Mouse (Mus musculus) stomach, embryonic 14.5 days (tissue): Measurements from ENCODE around the gene Ggt5. TPM values are rescaled to one million over a fixed set of nuclear protein-coding genes. Genes with fewer than 3 reads are reported as not detected.

ENCODE experiments used
- ATAC-seq: fragments of 200-750 bp; cut with Nextera tagmentation; 2 replicates; pipeline ENCODE4 v1.8.0; 2017; ENCODE audit warnings: low read depth, moderate TSS enrichment; ENCODE audit not compliant: insufficient number of reproducible peaks, insufficient read depth, low FRiP score
- H3K27ac ChIP-seq: fragments of 300-500 bp; sonication (generic); 2 replicates; pipeline ENCODE4 v1.5.1; 2014; ENCODE audit warnings: mild to moderate bottlenecking, low read length, moderate library complexity, mixed read lengths
- H3K27me3 ChIP-seq: fragments of 300-500 bp; sonication (generic); 2 replicates; pipeline ENCODE4 v1.6.1; 2014; ENCODE audit warnings: low read length, control low read depth, mixed read lengths; ENCODE audit not compliant: control insufficient read depth, insufficient read depth
- H3K36me3 ChIP-seq: fragments of 300-500 bp; sonication (generic); 2 replicates; pipeline ENCODE4 v1.6.1; 2014; ENCODE audit warnings: mild to moderate bottlenecking, control low read depth, low read length, moderate library complexity, mixed read lengths; ENCODE audit not compliant: control insufficient read depth, insufficient read depth
- H3K4me1 ChIP-seq: fragments of 300-500 bp; sonication (generic); 2 replicates; pipeline ENCODE4 v1.6.1; 2014; ENCODE audit warnings: low read length, control low read depth, mixed read lengths; ENCODE audit not compliant: control insufficient read depth, insufficient read depth
- H3K4me2 ChIP-seq: fragments of 300-500 bp; sonication (generic); replicated peaks from 2 replicates; pipeline ENCODE4 v1.6.1; 2014; ENCODE audit warnings: low read depth, low read length, control low read depth
- H3K4me3 ChIP-seq: fragments of 300-500 bp; sonication (generic); 2 replicates; pipeline ENCODE4 v1.5.1; 2014; ENCODE audit warnings: low read depth, low read length, control low read depth
- H3K9ac ChIP-seq: fragments of 300-500 bp; sonication (generic); replicated peaks from 2 replicates; pipeline ENCODE4 v1.6.1; 2014; ENCODE audit warnings: low read depth, mild to moderate bottlenecking, control low read depth, low read length, moderate library complexity, mixed read lengths
- H3K9me3 ChIP-seq: fragments of 300-500 bp; sonication (generic); 2 replicates; pipeline ENCODE4 v1.6.1; 2016; ENCODE audit warnings: low read depth, low read length, control low read depth; ENCODE audit not compliant: control insufficient read depth
- WGBS: fragments of 180-500 bp; shearing (Covaris S2); extraction: QIAGEN DNeasy Blood & Tissue Kit; methylation state at CpG from one replicate; pipeline ENCODE4 v1.1.7; 2014; 5-methylcytosine and 5-hydroxymethylcytosine counted together
- polyA plus RNA-seq: library from polyadenylated mRNA; unstranded; fragments of >200 nt; fragmentation: Nextera tagmentation; extraction: Ambion mirVana; gene quantifications from 2 replicates; pipeline ENCODE4 v1.2.1, GENCODE M21; 2014

The Ggt5 gene
- polyA plus RNA-seq, 1 experiment from 2014 or later, result 5.2 TPM

GRCm38 (mm10) chr10:75591211-75591894 lies 2.2 kb downstream of the Ggt5 start:
- Histone ChIP-seq H3K4me2 (no peak overlapping the region), H3K36me3 (no peaks in the 10 kb centered on the region), H3K9me3 (no peaks in the 10 kb centered on the region), H3K27me3 (no peaks in the 10 kb centered on the region), H3K9ac (no peak overlapping the region), H3K4me1 (peaks cover 20% of the 10 kb centered on the region), H3K4me3 (no peak overlapping the region), H3K27ac (peak overlapping the region; percentile 39; the same call in 1 of the 2 replicates)
- ATAC-seq, result no peak
- WGBS, result 74% methylated on average over 12 of the region's 12 CpGs

DNA sequence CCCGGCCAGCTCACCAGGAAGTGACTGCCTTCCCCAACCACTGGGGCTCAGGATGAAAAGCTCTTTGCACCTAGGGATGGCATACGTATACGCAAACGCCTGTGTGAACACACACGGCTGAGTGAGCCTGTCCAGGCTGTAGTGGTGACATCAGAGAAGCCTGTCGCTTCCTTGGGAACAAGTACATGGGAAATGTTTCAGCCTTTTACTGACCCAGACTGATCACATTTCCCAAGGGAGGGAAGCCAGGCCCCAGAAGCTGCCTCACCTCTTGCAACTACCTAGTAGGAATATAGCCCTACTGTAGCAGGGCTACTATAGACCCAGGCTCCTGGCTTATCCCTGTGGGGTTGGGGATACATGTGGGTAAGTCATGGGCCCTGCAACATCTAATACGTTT lies 3.4 kb downstream of the Ggt5 start:
- no peak overlapping the region for H3K4me3 ChIP-seq
- no peaks in the 10 kb centered on the region for H3K36me3 ChIP-seq
- H3K9me3 ChIP-seq, result 0 out of 2 replicates have a peak, but pooled peaks cover 5% of the 10 kb centered on the region
- H3K4me1 ChIP-seq, result peaks cover 20% of the 10 kb centered on the region
- no peaks in the 10 kb centered on the region for H3K27me3 ChIP-seq
- no peak for ATAC-seq
- H3K4me2 ChIP-seq, result no peak overlapping the region
- 71% methylated on average over 7 of the region's 7 CpGs for WGBS
- no peak overlapping the region for H3K27ac ChIP-seq
- H3K9ac ChIP-seq, result no peak overlapping the region

- ATAC-seq, result no peak
- WGBS, result 79% methylated on average over 8 of the region's 8 CpGs
- H3K4me3 ChIP-seq, result no peak overlapping the region
Measured at GRCm38 (mm10) chr10:75595981-75596380, 6.8 kb downstream of the Ggt5 start.

GRCm38 (mm10) chr10:75600189-75600730 lies 11.1 kb downstream of the Ggt5 start:
- no peak for ATAC-seq
- no peaks in the 10 kb centered on the region for H3K4me1 ChIP-seq
- no peaks in the 10 kb centered on the region for H3K36me3 ChIP-seq
- 79% methylated on average over 7 of the region's 7 CpGs for WGBS
- 0 out of 2 replicates have a peak, but pooled peaks cover 5% of the 10 kb centered on the region for H3K9me3 ChIP-seq
- no peaks in the 10 kb centered on the region for H3K27me3 ChIP-seq
- H3K4me3 ChIP-seq, result no peak overlapping the region
- no peak overlapping the region for H3K4me2 ChIP-seq
- H3K27ac ChIP-seq, result no peak overlapping the region
- H3K9ac ChIP-seq, result no peak overlapping the region

More at GRCm38 (mm10) chr10:75595981-75596380, 6.8 kb downstream of the Ggt5 start:
- Histone ChIP-seq H3K9me3 (0 out of 2 replicates have a peak, but pooled peaks cover 5% of the 10 kb centered on the region), H3K4me2 (no peak overlapping the region), H3K4me1 (peaks cover 8% of the 10 kb centered on the region; the same call in 1 of the 2 replicates), H3K9ac (no peak overlapping the region), H3K27ac (no peak overlapping the region), H3K36me3 (no peaks in the 10 kb centered on the region), H3K27me3 (no peaks in the 10 kb centered on the region)

- H3K36me3 ChIP-seq, result no peaks in the 10 kb centered on the region
- no peak overlapping the region for H3K4me2 ChIP-seq
- H3K4me3 ChIP-seq, result no peak overlapping the region
- H3K9me3 ChIP-seq, result no peaks in the 10 kb centered on the region
- no peaks in the 10 kb centered on the region for H3K4me1 ChIP-seq
- no peak overlapping the region for H3K27ac ChIP-seq
- no peaks in the 10 kb centered on the region for H3K27me3 ChIP-seq
- no peak overlapping the region for H3K9ac ChIP-seq
- WGBS, result 34% methylated on average over 11 of the region's 11 CpGs
- no peak for ATAC-seq
Measured at GRCm38 (mm10) chr10:75605162-75605846, 16.2 kb downstream of the Ggt5 start.

DNA sequence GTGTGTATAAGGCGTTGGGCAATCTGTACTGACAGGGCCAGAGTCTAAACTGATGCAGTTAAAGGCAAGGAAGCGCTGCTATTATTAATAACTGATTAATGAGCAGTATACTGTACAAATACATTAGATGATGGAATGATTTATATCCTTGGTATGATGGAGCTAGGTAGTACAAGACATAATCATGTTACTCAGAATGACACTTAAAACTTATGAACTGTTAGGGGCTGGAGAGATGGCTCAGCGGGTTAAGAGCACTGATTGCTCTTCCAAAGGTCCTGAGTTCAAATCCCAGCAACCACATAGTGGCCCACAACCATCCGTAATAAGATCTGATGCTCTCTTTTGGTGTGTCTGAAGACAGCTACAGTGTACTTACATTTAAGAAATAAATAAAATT lies 18.1 kb downstream of the Ggt5 start:
- 83% methylated on average over 4 of the region's 4 CpGs for WGBS
- H3K36me3 ChIP-seq, result no peaks in the 10 kb centered on the region
- ATAC-seq, result no peak
- H3K4me3 ChIP-seq, result no peak overlapping the region
- no peak overlapping the region for H3K9ac ChIP-seq
- H3K4me2 ChIP-seq, result no peak overlapping the region
- no peaks in the 10 kb centered on the region for H3K27me3 ChIP-seq
- no peak overlapping the region for H3K27ac ChIP-seq
- no peaks in the 10 kb centered on the region for H3K4me1 ChIP-seq
- H3K9me3 ChIP-seq, result no peaks in the 10 kb centered on the region

DNA sequence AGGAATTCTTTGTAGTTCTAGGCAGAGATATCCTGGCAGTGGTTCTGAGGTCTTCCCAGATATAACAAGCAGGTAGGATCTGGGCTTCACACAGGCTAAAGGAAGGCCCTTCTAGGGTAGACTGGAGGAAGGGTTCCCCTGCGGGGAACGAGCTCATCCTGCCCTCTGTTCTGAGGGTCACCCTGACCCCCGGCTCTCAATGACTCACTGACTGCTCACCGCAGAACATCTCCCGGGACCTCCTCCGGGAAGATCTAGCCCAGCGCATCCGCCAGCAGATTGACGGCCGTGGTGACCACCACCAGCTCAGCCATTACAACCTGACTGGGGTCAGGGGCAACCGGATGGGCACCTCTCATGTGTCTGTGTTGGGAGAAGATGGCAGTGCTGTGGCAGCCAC lies 19.8 kb downstream of the Ggt5 start:
- H3K9me3 ChIP-seq, result no peaks in the 10 kb centered on the region
- no peak for ATAC-seq
- no peak overlapping the region for H3K27ac ChIP-seq
- no peak overlapping the region for H3K4me3 ChIP-seq
- no peaks in the 10 kb centered on the region for H3K4me1 ChIP-seq
- H3K9ac ChIP-seq, result no peak overlapping the region
- H3K27me3 ChIP-seq, result no peaks in the 10 kb centered on the region
- WGBS, result 87% methylated on average over 11 of the region's 11 CpGs
- H3K36me3 ChIP-seq, result no peaks in the 10 kb centered on the region
- H3K4me2 ChIP-seq, result no peak overlapping the region

- Histone ChIP-seq H3K4me2 (no peak overlapping the region), H3K36me3 (no peaks in the 10 kb centered on the region), H3K27ac (no peak overlapping the region), H3K9ac (no peak overlapping the region), H3K27me3 (no peaks in the 10 kb centered on the region), H3K4me1 (no peaks in the 10 kb centered on the region), H3K9me3 (no peaks in the 10 kb centered on the region), H3K4me3 (no peak overlapping the region)
- ATAC-seq, result no peak
- WGBS, result 37% methylated on average over 7 of the region's 7 CpGs
Measured at GRCm38 (mm10) chr10:75610486-75610885, 21.3 kb downstream of the Ggt5 start.
